Mouse (Mus musculus): Measurements from ENCODE around the gene Tex48.

The Tex48 gene

DNA sequence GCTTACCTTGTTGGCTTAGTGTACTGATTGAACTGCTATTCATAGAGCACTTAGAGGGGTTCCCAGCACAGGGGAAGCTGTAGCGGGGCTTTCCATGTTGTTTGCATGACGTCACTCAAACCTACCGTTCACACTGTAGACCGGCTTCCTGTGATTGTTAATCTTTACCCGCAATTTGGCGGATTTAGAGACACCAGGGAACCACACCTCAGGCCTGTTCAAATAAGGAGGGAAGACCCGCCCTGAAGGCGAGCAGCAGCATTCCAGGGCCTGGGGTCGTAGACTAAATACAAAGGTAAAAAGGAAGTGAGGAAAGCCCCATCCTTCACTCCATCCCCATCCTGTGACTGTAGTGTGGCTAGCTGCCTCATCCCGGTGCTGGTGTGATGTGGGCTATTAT is 27.0 kb downstream of the Tex48 start:
- no peak for DNase-seq (ENCODE audit: low read depth, low spot score)

DNA sequence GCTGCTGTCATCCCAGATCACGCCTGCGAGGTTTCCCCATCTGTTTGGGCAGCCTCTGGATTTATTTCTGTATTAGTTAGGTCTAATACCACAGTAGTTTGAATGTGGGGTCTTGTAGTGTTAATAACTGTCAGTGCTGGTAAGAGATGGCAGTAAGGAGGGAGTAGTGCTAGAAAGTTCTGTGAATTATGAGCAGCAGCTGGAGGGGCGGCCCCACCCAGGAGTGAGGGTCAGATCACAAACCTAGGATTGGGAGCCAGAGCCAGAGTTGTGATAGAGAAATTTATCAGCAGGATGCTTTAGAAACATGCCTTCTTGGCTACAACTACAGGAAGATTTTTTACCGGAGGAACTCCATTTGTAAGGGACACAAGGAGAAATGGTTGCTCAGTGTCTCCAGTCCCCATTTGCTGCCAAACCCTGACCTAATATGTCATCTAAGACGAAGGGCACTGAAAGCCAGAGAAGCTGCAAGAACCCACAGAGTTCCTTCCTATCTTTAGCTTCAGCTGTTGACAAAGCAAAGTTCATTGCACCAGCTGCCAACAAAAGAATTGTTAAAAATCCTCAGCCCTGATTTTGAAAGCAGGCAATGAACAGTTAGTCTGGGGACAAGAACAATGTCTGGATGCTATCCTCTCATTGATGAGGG is 27.6 kb downstream of the Tex48 start:
- no peak for DNase-seq (ENCODE audit: low read depth, low spot score)

DNA sequence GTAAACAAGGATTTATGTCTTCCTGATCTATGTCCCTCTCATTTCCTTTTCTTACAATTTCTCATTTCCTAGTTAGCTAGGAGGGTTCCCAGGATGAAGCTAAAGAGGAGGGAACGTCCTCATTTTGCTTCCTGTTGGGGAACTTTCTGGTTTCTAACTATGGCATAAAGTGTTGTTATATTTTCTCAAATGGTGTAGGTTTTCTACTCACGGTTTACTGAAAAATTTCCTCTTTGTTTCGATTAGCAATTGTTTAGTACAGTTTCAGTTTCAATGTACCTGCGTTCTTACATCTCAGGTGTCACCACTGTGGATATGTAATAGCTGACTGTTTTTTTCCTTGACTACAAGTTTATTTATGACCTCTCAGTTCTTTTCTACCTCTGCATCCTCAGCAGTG is 31.7 kb downstream of the Tex48 start:
- no peak for DNase-seq (ENCODE audit: low read depth, low spot score)

DNA sequence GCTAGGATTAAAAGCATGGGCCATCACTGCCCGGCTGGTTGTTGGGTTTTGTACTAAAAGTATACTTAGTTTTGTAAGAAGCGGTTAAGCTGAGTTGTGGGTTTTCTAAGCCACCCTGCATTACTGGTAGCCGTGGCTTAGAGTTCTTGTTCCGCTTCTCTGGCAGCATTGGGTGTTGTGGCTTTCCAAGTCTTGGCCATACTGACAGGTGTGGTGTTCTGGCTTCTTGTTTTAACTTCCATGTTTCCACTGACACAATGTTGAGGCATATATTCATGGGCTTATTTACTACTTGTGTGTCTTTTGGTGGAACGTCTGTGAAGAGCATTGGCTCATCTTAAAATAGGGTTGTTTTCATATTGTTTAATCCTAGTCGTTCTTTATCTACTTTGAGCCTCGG is 32.2 kb downstream of the Tex48 start:
- DNase-seq (ENCODE audit: low read depth, low spot score) = no peak

DNA sequence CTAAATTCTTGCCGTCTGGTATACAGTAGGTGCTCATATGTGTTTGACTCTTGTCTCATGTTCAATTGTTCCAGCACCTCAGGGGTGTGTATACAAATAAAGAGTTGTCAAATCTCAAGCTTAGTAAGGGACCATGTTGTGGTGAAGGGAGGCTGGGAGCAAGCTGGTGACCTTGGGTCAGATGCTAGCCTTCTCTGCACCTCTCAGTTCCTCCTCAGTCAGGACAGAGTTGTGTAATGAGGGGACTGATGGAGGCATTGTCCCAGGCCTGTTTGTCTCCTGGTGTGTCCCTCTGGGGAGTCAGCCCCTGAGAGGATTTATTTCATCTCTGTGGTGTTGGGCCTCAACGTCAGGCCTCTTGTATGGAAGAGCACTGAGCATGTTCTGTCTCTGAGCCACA is 36.0 kb downstream of the Tex48 start:
- no peak for DNase-seq (ENCODE audit: low read depth, low spot score)

DNA sequence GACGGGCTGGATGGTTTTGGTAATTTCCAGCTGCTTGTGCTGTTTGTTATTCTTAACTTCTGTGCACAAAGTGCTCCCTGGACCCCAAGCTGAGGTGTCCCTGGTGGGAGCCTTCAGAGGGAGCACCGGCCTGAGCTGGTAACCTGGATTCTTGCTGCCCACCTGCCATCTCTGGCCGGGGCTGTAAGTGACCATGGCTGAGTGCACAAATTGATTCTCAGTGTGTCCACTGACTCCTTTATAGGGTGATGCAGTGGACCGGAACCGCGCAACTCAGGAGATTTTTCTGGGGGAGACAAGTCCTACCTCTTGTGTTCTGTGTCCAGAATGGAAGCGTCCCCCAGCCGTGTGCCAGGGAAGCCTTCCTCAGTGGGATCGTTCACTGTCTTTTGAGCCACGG is 37.0 kb downstream of the Tex48 start:
- no peak for DNase-seq (ENCODE audit: low read depth, low spot score)

DNA sequence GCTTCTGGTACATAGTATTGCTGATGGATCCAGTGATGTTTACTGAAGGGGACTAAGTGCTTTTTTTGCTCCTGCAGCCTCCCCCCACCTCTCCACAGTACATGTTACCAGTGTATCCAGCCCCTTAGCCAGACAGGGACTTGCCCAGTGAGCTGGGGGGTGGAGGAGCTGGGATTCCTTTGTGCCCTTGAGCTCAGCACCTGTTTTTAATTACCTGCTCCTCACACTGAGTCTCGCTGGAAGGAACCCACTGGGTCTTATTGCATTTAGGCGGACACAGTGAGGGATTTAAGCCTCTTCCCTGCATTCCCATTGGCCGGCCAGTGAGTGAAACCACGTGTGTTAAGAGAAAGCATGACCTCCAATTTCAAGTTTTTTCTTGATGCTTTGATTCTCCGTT is 39.6 kb downstream of the Tex48 start:
- peak; percentile 43 for DNase-seq (ENCODE audit: low read depth, low spot score)

DNA sequence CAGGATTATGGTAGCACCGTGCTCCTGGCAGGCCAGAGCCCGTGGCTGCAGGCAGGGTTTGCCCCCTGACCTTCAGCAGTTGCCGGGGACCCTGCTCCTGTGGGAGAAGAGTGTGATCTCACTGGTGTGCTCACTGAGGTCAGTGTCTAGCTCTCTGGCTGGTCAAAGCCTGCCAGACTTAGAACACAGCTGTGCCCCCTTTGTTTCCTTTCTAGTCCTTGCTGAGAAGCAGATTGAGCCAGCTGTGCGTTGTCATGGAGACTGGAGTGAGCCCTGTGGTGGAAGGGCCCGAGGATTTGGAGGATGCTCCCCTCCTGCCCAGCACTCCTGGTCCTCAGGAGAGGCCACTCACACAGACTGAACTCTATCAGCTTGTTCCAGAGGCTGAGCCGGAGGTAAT is 42.1 kb downstream of the Tex48 start:
- no peak for DNase-seq (ENCODE audit: low read depth, low spot score)

DNA sequence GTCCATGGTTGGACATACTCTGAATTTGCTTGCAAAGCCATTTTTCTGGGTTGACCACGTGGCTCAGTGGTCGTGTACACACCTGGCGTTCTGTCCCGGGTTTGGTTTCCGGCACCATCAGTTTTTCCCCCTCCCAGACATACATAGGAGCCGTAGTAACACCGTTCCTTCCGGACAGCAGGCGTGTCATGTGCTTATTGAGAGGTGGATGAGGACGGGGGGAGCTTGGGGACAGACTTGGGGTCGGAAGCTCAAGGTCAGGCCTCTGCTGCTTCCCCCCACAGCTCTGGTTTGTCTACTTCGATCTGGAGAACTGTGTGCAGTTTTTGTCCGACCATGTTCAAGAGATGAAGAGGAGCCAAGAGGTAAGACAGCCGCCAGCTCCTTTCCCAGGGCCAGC is 42.6 kb downstream of the Tex48 start:
- no peak for DNase-seq (ENCODE audit: low read depth, low spot score)

DNA sequence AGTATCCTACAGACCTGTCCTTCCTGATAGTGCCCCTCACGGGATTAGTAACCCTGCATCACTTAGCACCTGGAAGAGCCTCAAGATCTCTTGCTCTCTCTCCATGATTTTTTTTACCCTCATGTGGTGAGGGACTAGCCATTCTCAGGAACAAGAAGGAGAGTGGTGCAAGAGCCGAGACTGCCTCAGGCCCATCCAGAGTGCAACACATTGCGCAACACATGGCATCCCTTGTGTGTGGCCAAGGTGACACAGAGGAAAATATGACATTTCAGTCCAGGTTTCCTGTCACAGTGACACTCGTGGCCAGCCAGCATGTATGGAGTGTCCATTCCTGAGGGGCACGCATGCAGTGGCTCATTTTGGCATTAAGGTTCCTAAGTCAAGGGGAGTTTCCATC is 49.6 kb downstream of the Tex48 start:
- DNase-seq (ENCODE audit: low read depth, low spot score) = no peak

DNA sequence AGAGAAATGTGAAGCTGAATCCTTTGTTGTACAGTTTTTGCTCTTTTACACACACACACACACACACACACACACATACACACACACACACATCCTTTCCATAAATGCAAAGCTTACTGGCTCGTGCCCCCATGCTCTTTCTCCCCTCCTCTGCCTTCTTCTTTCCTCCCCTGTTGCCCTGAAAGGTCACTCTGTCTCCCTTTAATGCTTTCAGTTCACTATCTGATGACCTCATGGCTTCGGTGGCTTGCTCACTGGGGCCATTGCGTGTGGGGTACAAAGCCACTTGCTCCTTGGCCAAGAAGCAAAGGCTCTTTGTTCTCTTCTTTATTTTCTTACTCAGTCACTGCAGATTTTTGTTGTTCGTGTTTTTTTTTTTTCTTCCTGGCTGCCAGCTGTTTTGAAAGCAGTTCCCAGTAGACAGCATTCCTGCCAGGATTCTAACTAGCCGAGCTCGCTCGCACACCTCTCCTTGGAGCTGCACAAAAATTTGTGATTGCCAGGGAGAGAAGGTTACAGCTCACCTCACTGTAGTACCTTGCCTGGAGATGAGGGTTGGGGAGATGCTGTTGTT is 51.9 kb downstream of the Tex48 start:
- DNase-seq (ENCODE audit: low read depth, low spot score) = no peak

DNA sequence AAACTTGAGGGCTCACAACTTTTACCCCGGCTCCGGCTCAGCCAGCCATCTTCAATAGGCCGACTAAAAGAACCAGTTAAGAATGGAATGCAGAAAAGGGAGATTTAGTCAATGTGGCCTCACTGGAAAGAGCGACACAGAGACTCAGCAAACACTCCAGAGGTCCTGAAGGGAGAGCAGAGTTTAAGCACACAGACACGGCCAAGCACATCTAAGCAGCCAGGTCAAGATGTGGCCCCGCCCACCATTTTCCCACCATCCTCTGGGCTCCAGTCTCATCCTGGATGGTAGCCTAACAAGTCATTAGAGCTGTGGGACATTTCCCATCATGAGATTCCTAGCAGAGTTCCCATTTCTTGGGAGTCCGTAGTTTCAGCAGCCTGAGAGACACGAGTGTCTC is 52.9 kb downstream of the Tex48 start:
- DNase-seq (ENCODE audit: low read depth, low spot score) = no peak

DNA sequence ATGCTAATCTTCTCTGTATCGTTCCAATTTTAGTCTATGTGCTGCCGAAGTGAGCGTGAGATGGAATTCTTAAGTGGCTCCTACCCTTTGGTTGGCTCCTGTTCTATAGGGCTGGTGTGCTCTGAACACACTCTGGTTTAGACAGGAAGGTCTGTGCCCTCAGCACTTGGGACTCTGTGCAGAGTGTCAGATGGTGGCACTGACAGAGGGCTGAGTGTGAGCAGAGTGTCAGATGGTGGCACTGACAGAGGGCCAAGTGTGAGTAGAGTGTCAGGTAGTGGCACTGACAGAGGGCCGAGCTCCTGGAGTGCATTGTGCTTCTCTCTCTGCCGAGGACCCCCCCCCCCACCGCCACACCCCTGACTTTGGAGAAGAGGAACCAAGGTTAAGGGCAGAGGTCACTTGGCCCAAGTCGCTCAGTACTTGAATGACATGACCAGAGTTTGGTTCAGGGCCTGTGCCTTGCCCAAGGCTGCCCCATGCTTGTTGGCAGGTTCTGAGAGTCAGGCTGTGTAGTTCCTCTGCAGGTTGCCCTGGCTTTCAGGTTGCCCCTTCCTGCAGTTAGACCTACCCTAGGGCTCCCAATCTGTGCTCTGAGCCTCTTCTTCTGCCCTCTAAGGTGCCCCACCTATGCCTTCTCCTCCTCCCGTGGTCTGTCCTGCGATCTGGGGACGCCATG is 54.4 kb downstream of the Tex48 start:
- DNase-seq (ENCODE audit: low read depth, low spot score) = no peak

DNA sequence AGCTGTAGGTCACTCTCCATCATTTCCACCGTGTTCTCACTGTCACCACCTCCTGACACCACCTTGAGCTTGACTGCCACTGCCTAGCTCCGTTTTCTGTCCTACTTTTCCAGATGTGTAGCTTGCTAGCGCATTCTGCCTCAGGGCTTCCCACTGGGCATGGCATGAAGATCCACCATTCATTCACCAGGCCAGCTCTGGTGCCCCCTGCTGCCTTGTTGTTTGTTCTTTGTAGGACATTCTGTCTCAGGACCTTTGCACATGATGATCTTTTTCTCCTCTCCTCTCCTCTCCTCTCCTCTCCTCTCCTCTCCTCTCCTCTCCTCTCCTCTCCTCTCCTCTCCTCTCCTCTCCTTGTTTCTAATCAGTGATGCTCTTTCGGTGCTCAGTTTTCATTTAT is 59.5 kb downstream of the Tex48 start:
- DNase-seq (ENCODE audit: low read depth, low spot score) = no peak

DNA sequence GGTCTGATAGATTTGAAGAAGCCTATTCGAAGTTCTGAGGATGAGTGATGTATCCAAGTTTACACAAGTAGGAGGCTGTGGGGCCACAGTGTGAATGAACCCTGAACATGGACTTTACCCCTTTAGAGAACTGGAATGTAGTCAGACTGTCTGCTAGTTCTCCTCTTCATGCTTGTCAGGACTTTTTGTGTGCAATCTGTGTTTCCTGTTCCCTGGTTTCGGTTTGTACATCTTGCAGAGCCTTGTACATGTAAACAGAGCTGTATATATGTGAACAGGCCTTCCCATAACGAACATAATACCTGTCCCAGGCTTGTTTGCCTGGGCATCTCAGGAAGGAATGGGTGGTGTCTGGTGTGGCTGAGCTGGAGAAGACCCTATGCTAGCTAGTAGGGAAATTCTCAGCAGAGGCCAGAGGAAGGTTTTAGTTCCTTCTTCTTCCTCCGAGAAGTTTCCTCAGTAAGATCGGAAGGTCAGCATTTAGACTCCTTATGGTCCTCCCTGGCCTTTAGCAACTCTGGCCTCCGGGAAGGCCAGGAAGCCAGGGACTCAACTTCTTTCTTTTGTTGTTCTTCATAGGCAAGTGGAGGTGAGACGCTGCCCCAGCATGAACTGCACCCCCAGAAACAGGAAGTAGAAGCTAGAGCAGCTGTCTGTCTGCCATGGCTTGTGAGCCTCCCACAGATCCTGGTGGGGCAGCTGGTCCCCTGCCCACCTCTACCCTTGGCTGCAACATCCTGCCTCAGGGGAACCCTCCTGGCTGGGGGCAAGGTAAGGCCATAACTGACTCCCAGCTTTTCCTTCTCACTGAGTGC is 60.2 kb downstream of the Tex48 start:
- DNase-seq (ENCODE audit: low read depth, low spot score) = no peak

DNA sequence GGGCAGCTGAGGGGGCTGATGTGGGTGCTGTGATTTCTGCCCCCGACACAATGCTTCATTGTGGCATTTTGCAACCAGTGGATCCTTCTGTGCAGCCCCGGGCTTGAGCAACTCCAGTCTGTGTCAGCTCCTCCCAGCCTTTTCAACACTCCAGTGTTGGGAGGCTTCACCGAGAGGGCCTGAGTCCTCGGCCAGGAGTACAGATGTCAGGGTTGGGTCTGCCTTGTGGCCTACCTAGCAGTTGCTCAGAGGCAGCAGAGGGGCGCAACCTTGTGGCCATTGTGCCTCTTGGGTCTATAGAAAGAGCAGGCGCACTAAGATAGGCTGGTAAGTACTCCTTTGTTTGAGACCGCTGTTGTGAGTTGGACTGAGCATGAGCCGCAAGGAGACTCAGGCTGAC is 62.1 kb downstream of the Tex48 start:
- peak; percentile 35 for DNase-seq (ENCODE audit: low read depth, low spot score)

DNA sequence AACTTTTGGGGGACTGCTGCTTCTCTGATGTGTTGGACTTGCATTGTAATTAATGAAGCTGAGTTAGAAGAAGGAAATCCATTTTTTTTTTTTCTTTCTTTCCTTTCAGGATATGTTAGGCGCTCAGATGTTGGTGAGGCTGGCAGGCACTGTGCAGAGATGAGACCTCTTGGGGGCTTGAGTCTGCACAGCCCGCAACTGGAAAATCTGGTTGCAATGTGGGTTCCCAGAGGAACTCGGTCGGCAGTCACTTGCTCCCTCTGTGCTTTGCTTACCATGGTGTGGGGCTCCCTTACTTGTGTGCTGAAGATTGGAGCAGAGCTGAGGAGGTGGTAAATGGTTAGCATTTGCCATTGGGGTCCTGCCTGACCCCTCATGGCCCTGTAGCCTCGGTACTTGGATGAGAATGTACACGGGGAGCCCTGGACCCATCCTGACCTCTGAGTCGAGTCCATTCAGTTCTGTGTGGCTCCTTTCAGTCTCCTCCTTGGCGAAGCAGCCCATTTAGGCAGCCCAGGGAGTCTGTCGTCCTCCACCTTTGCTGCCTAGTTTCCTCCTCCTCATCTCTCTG is 63.0 kb downstream of the Tex48 start:
- DNase-seq (ENCODE audit: low read depth, low spot score) = peak; percentile 27

DNA sequence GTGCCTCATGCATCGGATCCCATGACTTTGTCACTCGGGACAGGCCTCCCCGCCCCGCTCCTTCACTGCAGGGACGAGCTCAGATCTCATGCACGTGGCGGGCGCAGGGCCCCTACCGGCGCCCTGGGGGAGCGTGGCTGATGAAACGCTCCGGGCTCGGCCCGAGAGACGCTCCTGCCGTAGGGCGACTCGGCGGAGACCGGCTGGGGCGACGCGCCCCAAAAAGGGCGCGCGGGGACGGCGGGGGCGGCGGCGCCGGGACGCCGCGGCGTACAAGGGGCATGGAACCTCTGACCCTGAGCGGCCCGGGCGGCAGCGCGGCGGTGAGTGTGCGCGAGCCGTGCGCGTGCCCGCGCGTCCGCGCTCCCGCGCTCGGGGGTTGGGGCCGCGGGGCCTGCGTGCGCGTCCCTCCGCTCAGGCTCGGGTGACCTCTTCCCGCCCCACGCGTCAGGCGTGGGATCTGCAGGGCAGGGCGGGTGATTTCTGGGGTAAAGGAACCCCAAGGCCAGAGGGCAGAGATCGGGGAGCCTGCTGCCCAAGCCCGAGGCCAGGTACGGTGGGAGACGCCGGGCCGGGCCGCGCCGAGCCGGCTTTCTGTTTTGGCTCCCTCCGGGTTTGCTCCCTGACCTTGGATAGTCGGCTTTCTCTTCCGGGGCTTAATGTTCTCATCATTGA is 63.7 kb downstream of the Tex48 start, which contains the start of gene Tmem268:
TSS of gene Tmem268 (plus strand) at position 375 of the 675 bp plus-strand sequence.
- peak; percentile 64 for DNase-seq (ENCODE audit: low read depth, low spot score)

DNA sequence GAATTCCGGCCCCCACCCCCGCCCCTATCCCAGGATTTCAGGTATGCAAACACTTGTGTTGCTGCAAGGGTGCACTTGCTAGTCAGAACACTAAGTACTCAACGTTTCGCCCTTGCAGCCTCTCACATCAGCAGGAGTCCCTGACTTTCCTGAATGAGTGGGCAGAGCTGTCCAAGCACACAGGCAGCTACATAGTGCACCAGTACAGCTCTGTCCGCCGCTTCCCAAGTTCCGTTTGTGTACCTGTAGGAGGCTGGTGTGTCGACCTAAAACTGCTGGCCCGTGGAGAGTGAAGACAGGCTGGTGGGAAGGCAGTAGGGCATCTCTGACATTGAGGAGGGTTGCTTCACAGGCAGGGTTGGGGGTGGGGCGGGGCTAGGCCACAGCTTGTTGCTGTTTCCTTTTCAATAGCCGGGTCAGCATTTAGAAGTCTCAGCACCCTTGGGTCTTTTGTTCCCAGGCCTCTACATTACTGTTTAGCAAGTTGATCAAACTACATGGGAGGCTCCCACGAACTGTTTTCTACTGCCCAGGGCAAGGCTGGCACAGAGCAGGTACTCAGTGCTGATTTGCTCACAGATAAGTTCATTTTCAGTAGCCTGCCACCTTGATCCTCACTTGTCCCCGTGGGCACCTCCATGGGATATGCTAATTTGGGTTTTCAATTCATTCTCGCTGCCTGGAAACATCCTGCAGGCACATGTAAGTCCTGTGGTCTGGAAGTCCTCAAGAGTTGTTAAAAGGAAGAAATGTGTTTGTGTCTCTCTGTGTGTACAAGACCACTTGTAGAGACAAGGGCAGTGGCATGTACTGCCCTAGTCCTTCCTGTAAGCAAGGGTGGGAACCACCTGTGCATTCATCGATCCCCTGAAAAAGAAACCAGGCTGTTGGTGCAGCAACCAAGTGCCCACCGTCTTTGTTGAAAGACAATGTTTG is 64.8 kb downstream of the Tex48 start:
- no peak for DNase-seq (ENCODE audit: low read depth, low spot score)

Measured in 3T3-L1 (cell line).